Mouse (Mus musculus) forebrain, embryonic 10.5 days (tissue): ENCODE measurements around the gene Mup16. TPM values are rescaled to one million over a fixed set of nuclear protein-coding genes. Genes with fewer than 3 reads are reported as not detected.
"Not testable (repeated sequence)": the region's sequence is repeated elsewhere in the genome, so short reads cannot be mapped to it uniquely, and the experiment has no call there.

Source experiments
- DNase-seq: peaks from one replicate; pipeline ENCODE4 v3.0.0-alpha.2; 2017; ENCODE audit warnings: low spot score; ENCODE audit errors: extremely low spot score
- H3K27ac ChIP-seq: fragments of 300-500 bp; sonication (generic); 2 replicates; pipeline ENCODE4 v1.5.1; 2016; ENCODE audit warnings: mild to moderate bottlenecking
- H3K27me3 ChIP-seq: fragments of 300-500 bp; sonication (generic); 2 replicates; pipeline ENCODE4 v1.6.1; 2016; ENCODE audit warnings: mild to moderate bottlenecking; ENCODE audit not compliant: poor library complexity, severe bottlenecking
- H3K36me3 ChIP-seq: fragments of 300-500 bp; sonication (generic); replicated peaks from 2 replicates; pipeline ENCODE4 v1.6.1; 2016; ENCODE audit warnings: mild to moderate bottlenecking, moderate library complexity
- H3K4me1 ChIP-seq: fragments of 300-500 bp; sonication (generic); 2 replicates; pipeline ENCODE4 v1.6.1; 2016
- H3K4me3 ChIP-seq: fragments of 300-500 bp; sonication (generic); 2 replicates; pipeline ENCODE4 v1.5.1; 2016; ENCODE audit warnings: mild to moderate bottlenecking, moderate library complexity
- H3K9me3 ChIP-seq: fragments of 300-500 bp; sonication (generic); 2 replicates; pipeline ENCODE4 v1.6.1; 2016; ENCODE audit warnings: mild to moderate bottlenecking, moderate library complexity
- WGBS: fragments of 180-500 bp; shearing (Covaris S2); methylation state at CpG from one replicate; pipeline ENCODE4 v1.1.7; 2016; 5-methylcytosine and 5-hydroxymethylcytosine counted together
- polyA plus RNA-seq: library from polyadenylated mRNA; unstranded; fragments of >200 nt; fragmentation: Nextera tagmentation; extraction: Ambion mirVana; gene quantifications from 2 replicates; pipeline ENCODE4 v1.2.1, GENCODE M21; 2016

Mup16 gene
- not detected in 2 replicates for polyA plus RNA-seq

DNA sequence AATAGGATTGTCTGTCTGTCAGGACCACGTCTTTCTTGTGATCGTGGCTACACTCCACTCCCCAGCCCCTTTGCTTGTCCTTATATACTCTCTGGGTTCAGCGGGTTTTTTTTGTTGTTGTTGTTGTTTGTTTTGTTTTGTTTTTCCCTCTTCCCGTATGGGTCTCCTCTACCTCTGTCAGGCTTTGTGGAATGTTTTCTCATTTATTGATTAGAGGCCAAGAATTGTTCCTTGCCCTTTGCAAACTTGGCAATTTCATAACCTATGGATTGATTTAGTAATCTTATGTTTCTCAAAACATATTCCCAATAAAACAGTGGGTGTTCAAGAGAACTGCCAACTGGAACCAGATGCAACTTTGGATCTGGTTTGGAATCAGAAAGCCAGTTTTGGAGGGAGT, at the start of gene Mup16:
Gene Mup16, minus strand, starts transcription at position 101 of the 400 bp plus-strand sequence.
- not testable (repeated sequence) for H3K4me3 ChIP-seq
- 88% methylated on average over 2 of the region's 4 CpGs for WGBS

DNA sequence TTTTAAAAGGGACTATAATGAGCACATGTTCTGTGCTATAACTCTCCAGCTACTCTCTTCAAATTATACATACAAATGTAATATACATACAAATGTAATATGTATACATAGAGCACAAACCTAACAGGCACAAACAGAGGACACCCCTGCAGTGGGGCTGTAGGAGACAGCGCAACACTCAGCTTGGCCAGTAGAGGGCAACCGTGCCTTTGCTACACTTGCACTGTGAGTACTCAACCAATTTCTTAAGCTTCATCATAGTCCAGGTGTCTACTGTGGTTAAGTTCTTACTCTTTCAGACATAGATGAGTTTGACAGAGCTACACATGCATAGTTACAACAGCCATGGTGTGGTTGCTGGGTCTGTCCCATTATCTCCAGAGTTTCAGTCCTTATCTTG, 36.6 kb upstream of the Mup16 start:
- not testable (repeated sequence) for H3K36me3 ChIP-seq, DNase-seq, H3K27me3 ChIP-seq, H3K4me1 ChIP-seq, H3K9me3 ChIP-seq, H3K4me3 ChIP-seq, H3K27ac ChIP-seq
- WGBS, result 32% methylated on average over 2 of the region's 2 CpGs

More for the DNA sequence above, at the start of gene Mup16:
- not testable (repeated sequence) for H3K27ac ChIP-seq, H3K9me3 ChIP-seq, DNase-seq, H3K36me3 ChIP-seq, H3K4me1 ChIP-seq, H3K27me3 ChIP-seq

Other genes with a start within 250 kb of the Mup16 start
- gene Mup14, start 215.5 kb downstream of the Mup16 start, polyA plus RNA-seq, result not detected in 2 replicates
- gene Mup15, start 79.8 kb downstream of the Mup16 start, polyA plus RNA-seq, result not detected in 2 replicates
- gene Mup17, start 76.3 kb upstream of the Mup16 start, polyA plus RNA-seq, result not detected in 2 replicates
- not detected in 2 replicates for gene Mup18, start 154.6 kb upstream of the Mup16 start, polyA plus RNA-seq